Mouse (Mus musculus): ENCODE measurements around the gene 1810046K07Rik. TPM values are rescaled to one million over a fixed set of nuclear protein-coding genes. Genes with fewer than 3 reads are reported as not detected.

The 1810046K07Rik gene
- total RNA-seq (2023; ENCODE audit: inconsistent age): 0.78 to 1.5 TPM (median 0.92 TPM) in 4 replicates

DNA sequence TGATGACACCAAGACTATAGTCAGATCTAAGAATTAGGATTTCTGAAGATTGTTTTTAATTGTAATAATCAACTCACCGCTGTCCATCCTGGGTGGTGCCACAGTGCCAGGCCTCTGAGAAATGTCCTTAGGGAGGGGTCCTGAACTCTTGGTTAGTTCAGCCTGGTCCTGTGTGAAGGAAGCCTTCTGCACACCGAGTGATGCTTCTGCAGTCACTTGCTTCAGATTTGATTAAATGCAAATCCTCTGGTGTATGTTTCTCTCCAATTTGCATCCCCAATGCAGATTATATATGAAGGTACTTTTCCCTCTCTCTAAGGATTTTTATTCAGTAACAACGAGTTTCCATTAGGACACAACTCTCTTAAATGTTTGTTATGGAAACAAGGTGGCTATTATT, at the start of gene 1810046K07Rik:
Gene 1810046K07Rik, minus strand, starts transcription at position 187 of the 400 bp plus-strand sequence.

DNA sequence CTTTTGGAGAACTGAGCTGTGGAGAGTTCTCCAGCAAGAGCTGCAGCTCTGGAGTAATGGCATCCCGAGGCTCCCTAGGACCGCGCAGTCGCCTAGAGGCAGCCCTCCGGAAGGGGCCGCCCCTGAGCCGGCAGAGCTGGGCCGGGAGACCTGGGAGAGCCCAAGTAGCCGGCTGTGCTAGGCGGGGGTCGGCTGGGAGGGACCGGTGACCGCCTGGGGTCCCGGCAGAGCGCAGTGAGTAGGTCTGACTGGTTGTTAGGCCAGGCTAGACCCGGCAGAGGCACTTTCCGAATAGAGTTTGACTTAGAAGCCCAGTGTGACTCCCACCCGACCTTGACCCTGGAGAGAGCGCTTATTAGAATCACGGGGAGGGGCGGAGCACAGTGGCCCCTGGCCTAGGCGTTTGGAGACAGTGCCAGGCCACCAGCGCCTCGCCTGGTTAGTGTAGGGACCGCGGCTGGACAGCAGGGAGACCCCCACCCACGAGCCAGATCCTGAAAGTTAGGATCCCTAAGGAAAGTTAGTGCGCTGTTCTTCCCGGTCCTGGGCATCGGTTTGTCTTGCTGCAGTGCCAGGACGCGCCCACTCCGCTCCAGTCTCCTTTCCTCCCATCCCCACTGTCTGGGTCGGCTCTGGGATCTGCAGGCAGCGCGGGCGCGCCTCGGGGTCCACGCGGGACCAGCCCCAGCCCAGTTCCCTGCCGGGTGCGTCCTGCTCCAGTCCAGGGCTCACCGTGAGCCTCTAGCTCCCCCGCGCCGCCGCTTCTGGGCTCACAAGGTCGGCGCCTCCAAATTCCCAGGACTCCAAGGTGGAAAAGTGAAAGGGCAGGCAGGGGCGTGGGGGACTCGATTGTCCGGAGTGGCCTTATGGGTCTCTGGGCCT, 50.0 kb downstream of the 1810046K07Rik start, which contains the start of gene Colca2:
Gene Colca2, minus strand, starts transcription at position 70 of the 882 bp plus-strand sequence.

Other genes starting within 250 kb of the 1810046K07Rik start
- gene 4833427G06Rik, start 226.8 kb downstream of the 1810046K07Rik start, total RNA-seq (2023; ENCODE audit: inconsistent age): not detected in 4 replicates
- 0.06 to 0.09 TPM (median 0.06 TPM) in 3 of 4 replicates, not detected in the other for gene Gm32742, start 163.4 kb downstream of the 1810046K07Rik start, total RNA-seq (2023; ENCODE audit: inconsistent age)
- gene Pou2af1, start 115.2 kb downstream of the 1810046K07Rik start, total RNA-seq (2023; ENCODE audit: inconsistent age): 376 to 438 TPM (median 413 TPM) in 4 replicates
- gene Colca2, start 50.3 kb downstream of the 1810046K07Rik start, total RNA-seq (2023; ENCODE audit: inconsistent age): not detected in 4 replicates

Data from B cell, adult (primary cell).